Mouse (Mus musculus) C2C12 (cell line): ENCODE results near the gene Gm49673.
"Not testable (repeated sequence)": the region's sequence is repeated elsewhere in the genome, so short reads cannot be mapped to it uniquely, and the experiment has no call there.

Experiments
- CEBPB ChIP-seq: IDR thresholded peaks from one replicate; pipeline ENCODE4 v1.6.1; 2011; ENCODE audit warnings: low read depth, mild to moderate bottlenecking, control low read depth, moderate library complexity
- CTCF ChIP-seq: IDR thresholded peaks from one replicate; pipeline ENCODE4 v1.5.1; 2011; ENCODE audit not compliant: control insufficient read depth, insufficient read depth, insufficient read length
- MYOG ChIP-seq: IDR thresholded peaks from one replicate; pipeline ENCODE4 v1.6.1; 2011; ENCODE audit not compliant: control insufficient read depth, insufficient read length; ENCODE audit errors: extremely low read depth
- USF1 ChIP-seq: IDR thresholded peaks from one replicate; pipeline ENCODE4 v1.6.1; 2011; ENCODE audit warnings: low read depth, mild to moderate bottlenecking, control low read depth, moderate library complexity

GRCm38 (mm10) chr17:8055919-8056589 lies 91.5 kb downstream of the Gm49673 start:
- TF ChIP-seq CTCF, USF1, CEBPB, MYOG: not testable (repeated sequence)
